ENCODE assay signal across 23 mouse cellular contexts in genomic region chr3:21625039-21625438, GRCm38 (mm10).
DNase-seq lines count a peak whose midpoint lies in the region; ATAC-seq and TF ChIP-seq lines count a peak whose summit lies in the region.
"Had no signal": no experiment of that assay in that cellular context is flagged by ENCODE, and none has a peak within 500 bp of the region (broad histone marks: within the 10 kb centered on the region; RNA-seq: fewer than 3 reads in every experiment).

No protein-coding gene starts in this region.

- H3K27me3 ChIP-seq in lung, embryonic 14.5 days (ENCODE audit: insufficient read depth, low read length), result no peaks in the 10 kb centered on the region
- H3K27me3 ChIP-seq in embryonic facial prominence, embryonic 13.5 days, result no peaks in the 10 kb centered on the region
- no peaks in the 10 kb centered on the region for H3K27me3 ChIP-seq in heart, embryonic 11.5 days (ENCODE audit: control insufficient read depth, insufficient read depth, low read length)
- H3K27me3 ChIP-seq: embryonic facial prominence, embryonic 12.5 days; hindbrain, embryonic 12.5 days; hindbrain, embryonic 15.5 days had no signal

- no peak overlapping the region for H3K4me2 ChIP-seq in lung, embryonic 14.5 days
- no peak overlapping the region for H3K4me2 ChIP-seq in embryonic facial prominence, embryonic 13.5 days
- no peak overlapping the region for H3K4me2 ChIP-seq in heart, embryonic 11.5 days
- H3K4me2 ChIP-seq: embryonic facial prominence, embryonic 12.5 days; hindbrain, embryonic 12.5 days; hindbrain, embryonic 15.5 days had no signal

- TF ChIP-seq CTCF in lung, embryonic 14.5 days (IDR thresholded peaks at IDR 0.05; ENCODE audit: low read depth), result no peak

- no peaks in the 10 kb centered on the region for H3K36me3 ChIP-seq in lung, embryonic 14.5 days (ENCODE audit: insufficient read depth)
- no peaks in the 10 kb centered on the region for H3K36me3 ChIP-seq in embryonic facial prominence, embryonic 13.5 days
- no peaks in the 10 kb centered on the region for H3K36me3 ChIP-seq in heart, embryonic 11.5 days (ENCODE audit: control insufficient read depth, insufficient read depth, low read length)
- H3K36me3 ChIP-seq: embryonic facial prominence, embryonic 12.5 days; heart, embryonic 10.5 days; hindbrain, embryonic 12.5 days; hindbrain, embryonic 15.5 days had no signal

- H3K4me3 ChIP-seq in lung, embryonic 14.5 days (ENCODE audit: low read depth, low read length), result no peak overlapping the region
- H3K4me3 ChIP-seq in embryonic facial prominence, embryonic 13.5 days, result no peak overlapping the region
- H3K4me3 ChIP-seq in heart, embryonic 11.5 days (ENCODE audit: low read depth, low read length), result no peak overlapping the region
- H3K4me3 ChIP-seq: embryonic facial prominence, embryonic 12.5 days; heart, adult 2 months; heart, embryonic 10.5 days; hindbrain, embryonic 12.5 days; hindbrain, embryonic 15.5 days had no signal

- H3K9me3 ChIP-seq in lung, embryonic 14.5 days (ENCODE audit: low read depth, low read length), result no peaks in the 10 kb centered on the region
- no peaks in the 10 kb centered on the region for H3K9me3 ChIP-seq in embryonic facial prominence, embryonic 13.5 days
- H3K9me3 ChIP-seq in heart, embryonic 11.5 days (replicated peaks; ENCODE audit: control insufficient read depth, low read length), result no peaks in the 10 kb centered on the region
- H3K9me3 ChIP-seq: embryonic facial prominence, embryonic 12.5 days; heart, embryonic 10.5 days; hindbrain, embryonic 12.5 days; hindbrain, embryonic 15.5 days had no signal

- peaks cover 7% of the 10 kb centered on the region; the same call in 1 of the 2 replicates for H3K4me1 ChIP-seq in lung, embryonic 14.5 days (ENCODE audit: insufficient read depth)
- peaks cover 16% of the 10 kb centered on the region for H3K4me1 ChIP-seq in embryonic facial prominence, embryonic 13.5 days
- H3K4me1 ChIP-seq in heart, embryonic 11.5 days (ENCODE audit: control insufficient read depth, insufficient read depth, low read length), result no peaks in the 10 kb centered on the region
- H3K4me1 ChIP-seq: embryonic facial prominence, embryonic 12.5 days; heart, embryonic 10.5 days; hindbrain, embryonic 12.5 days; hindbrain, embryonic 15.5 days had no signal

- peak overlapping the region; percentile 69; the same call in 1 of the 2 replicates for H3K27ac ChIP-seq in lung, embryonic 14.5 days (ENCODE audit: low read depth)
- H3K27ac ChIP-seq in embryonic facial prominence, embryonic 13.5 days, result peak overlapping the region; percentile 16; the same call in 1 of the 2 replicates
- no peak overlapping the region for H3K27ac ChIP-seq in heart, embryonic 11.5 days (ENCODE audit: low read depth, low read length)
- H3K27ac ChIP-seq: embryonic facial prominence, embryonic 12.5 days; heart, embryonic 10.5 days; hindbrain, embryonic 12.5 days had no signal

- 86% methylated on average over 2 of the region's 2 CpGs for WGBS in lung, embryonic 14.5 days
- 72% methylated on average over 2 of the region's 2 CpGs for WGBS in embryonic facial prominence, embryonic 13.5 days
- 77% methylated on average over 2 of the region's 2 CpGs for whole genome bisulfite sequencing in heart, embryonic 11.5 days (ENCODE audit: insufficient replicate concordance)

- DNase-seq in lung, embryonic 14.5 days, result no peak
- no peak for DNase-seq in lung, postnatal 25 days (ENCODE audit: low spot score)
- peak; percentile 3 for DNase-seq in 3T3-L1 (ENCODE audit: low read depth, low spot score)
- peak; percentile 3 for DNase-seq in forelimb bud, embryonic 11.5 days (ENCODE audit: low read depth, low spot score)
- DNase-seq: adrenal gland, adult 8-10 months; adrenal gland, postnatal 25 days; cerebellum, adult 11-12 months; cerebellum, adult 8-10 months; cerebellum, postnatal 10 days; cerebellum, postnatal 36 days; embryo, embryonic 11 days; forebrain, postnatal 0 days; gastrocnemius, postnatal 10 days; gastrocnemius, postnatal 36 days; heart, adult 2 months had no signal

- ATAC-seq in lung, embryonic 14.5 days (ENCODE audit: insufficient read depth), result no peak
- no peak for ATAC-seq in embryonic facial prominence, embryonic 13.5 days (ENCODE audit: insufficient number of reproducible peaks, insufficient read depth, low FRiP score, low TSS enrichment, low read depth)
- ATAC-seq in heart, embryonic 11.5 days (replicated peaks; ENCODE audit: insufficient number of reproducible peaks, low FRiP score, low TSS enrichment), result no peak
- ATAC-seq: activated CD4-positive, CD25-positive, alpha-beta regulatory T cell, adult 4 months; forebrain, embryonic 14.5 days; forebrain, postnatal 0 days had no signal

- no peak overlapping the region for H3K9ac ChIP-seq in lung, embryonic 14.5 days
- no peak overlapping the region for H3K9ac ChIP-seq in embryonic facial prominence, embryonic 13.5 days
- H3K9ac ChIP-seq in heart, embryonic 11.5 days (ENCODE audit: low read depth, low read length), result no peak overlapping the region
- H3K9ac ChIP-seq: embryonic facial prominence, embryonic 12.5 days; forebrain, postnatal 0 days; hindbrain, embryonic 12.5 days; hindbrain, embryonic 15.5 days had no signal

Comparison
In these comparisons a context has a peak if more than half of its experiments do, and no peak if none do; other contexts are left out.
1. DNase-seq: peak in 3T3-L1 (single experiment) and forelimb bud, embryonic 11.5 days (single experiment); none in lung, embryonic 14.5 days (single experiment) and lung, postnatal 25 days (single experiment).